Mouse (Mus musculus) frontal cortex, adult (tissue): ENCODE results near the gene Fam169a.
"Not testable (repeated sequence)": the region's sequence is repeated elsewhere in the genome, so short reads cannot be mapped to it uniquely, and the experiment has no call there.

Source experiments
- ATAC-seq: cut with Nextera tagmentation; 2 replicates; pipeline ENCODE4 v1.9.2; 2017; ENCODE audit warnings: mild to moderate bottlenecking, moderate library complexity, mixed read lengths; ENCODE audit not compliant: low TSS enrichment

Gene Fam169a

DNA sequence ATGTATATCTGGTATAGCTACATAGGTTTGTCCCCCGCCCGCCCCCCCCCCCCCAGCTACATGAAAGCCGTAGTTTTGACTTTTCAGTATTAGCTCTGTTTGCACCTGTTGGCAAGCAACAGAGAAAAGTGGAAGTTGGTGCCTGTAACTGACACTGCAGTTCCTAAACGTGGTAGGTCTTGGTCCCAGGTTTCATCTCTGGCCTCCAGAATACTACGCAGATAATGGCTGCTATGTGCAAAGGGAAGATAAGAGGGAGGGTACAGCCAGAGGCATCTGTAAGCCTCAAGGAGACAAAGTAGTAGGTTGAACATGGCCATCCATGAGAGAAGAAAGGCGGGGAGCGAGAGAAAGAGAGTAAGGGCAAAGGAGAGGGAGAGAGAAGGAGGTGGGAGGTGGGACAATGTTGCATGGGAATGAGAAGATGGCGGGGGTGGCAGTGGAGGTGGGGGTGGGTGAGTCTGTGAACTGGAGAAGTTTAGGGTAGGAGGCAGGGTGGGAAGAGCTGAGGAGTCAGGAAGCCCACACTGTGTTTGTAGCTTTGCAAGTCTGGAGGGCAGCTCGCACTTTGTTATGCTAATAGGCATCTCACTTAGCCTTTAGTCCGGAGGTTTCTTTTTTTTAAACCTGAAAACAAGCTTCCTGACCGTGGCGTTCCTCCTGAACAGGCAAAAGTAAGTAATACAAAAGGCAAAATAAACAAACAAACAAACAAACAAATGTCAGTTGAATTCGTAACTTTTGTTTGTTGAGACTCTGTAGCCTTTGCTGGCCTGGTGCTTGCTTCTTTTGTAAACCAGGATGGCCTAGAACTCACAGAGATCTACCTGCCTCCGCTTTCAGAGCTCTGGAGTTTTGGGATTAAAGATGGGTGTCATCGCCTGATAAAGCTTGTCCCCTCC lies at the start of gene Fam169a:
Gene Fam169a (plus strand): TSS at position 638 of the 902 bp plus-strand sequence.
- ATAC-seq: no peak

DNA sequence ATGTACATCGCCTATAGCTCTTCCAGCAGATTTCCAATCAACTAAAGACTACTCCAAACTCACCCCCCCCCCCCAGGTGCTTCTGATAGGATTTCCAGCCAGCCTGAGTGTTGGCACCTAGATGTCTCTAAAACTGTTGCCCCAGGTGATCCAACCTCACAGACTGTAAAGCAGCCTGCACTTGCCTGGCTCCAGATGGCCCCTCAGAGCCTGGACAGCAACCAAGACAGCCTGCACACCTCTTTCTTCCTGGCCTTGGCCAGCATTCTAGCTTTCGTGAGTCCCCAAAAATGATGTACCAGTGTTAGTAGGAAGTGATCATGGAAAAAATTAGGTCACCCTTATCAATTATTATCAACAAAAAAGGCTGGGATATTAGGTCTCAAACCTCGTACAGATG lies 49.4 kb upstream of the Fam169a start:
- no peak for ATAC-seq

DNA sequence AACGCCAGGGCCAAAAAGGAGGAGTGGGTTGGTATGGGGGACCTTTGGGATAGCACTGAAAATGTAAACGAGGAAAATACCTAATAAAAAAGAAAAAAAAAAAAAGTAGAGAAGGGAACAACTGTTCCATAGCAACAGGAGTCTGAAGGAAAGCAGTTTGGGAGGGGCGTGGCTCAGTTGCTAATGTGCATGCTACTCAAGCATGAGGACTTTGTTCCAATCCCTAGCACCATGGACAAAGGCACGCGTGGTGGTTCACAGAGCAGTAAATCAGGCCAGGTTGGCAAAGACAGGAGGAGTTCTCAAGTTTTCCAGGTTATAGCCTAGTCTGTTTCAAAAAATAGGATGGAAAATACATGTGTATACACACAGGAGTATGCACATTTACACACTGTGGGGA lies 47.0 kb upstream of the Fam169a start:
- no peak for ATAC-seq

DNA sequence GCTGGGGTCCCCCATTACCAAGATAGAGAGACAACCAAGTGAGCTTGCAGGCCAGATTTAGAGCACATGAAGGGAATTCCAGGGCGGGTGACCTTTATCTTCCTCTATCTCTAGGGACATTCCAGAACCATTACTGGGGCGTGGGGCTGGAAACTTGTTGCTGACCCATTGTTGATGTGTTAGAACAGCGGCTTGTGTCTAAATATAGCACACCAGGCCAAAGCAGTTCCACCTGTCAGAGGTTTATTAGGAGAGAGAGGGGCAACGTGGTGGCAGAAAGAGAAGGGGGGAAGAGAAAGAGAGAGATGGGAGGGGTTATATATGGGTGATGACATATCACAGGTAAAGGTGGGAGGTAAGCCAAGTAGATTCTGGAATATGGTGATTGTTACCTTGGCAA lies 45.2 kb upstream of the Fam169a start:
- ATAC-seq: no peak

DNA sequence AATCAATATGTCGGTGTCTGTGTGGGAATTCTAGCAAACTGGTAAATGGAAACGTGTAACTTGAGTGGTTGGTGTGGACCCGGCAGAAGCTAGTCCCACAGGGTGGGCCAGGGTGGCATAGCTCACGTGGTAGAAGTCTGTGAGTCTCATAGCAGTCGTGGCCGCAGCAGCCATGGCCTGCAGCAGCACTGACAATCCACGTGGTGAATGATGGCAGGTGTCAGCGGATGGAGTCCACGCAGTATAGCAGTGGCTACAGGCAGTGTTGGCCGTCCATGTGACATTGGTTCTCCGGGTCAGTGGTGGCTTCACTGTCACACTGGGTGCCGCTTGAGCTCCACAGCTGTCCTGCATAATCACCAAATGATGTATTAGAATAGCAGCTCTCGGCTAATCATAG lies 37.0 kb upstream of the Fam169a start:
- no peak for ATAC-seq

DNA sequence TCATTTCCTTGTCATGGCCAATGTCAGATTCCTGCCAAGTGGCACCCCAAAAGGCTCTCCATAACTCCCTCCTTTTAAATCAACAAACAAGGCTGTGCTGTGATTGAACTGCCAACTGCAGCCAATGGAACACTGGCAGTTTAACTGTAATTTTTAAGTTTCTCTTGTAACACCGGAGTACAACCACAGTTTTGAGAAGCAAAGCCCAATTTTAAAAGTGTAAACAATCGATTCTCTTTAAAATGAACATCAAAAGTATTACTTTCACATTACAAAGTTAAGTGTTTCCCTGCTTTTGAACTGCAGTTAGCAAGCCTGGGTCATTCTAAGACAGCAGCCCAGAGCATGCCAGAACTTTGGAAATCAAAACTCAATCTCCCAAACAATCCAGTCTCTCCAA lies 32.8 kb upstream of the Fam169a start, which contains the start of gene 1700029F12Rik:
Gene 1700029F12Rik (minus strand): TSS at position 101 of the 400 bp plus-strand sequence.
- ATAC-seq: no peak

DNA sequence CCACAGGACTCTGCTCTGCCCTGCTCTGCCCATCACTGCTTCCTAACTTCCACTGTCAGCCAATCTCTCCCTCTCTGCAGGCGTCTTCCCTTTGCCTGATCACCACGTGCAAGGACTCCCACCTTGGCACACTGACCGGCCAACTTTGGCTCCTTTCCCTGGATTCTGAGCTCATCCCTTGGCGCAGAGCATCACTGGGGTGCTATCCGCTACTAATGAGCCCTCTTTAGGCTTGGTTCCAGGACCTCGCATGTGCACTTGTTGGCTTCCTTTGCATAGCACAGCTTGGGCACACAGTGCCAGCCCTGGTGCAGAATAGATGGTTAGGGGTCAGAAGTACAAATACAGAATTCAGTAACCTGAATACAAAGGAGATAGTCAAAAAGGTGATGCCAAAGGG lies 15.9 kb upstream of the Fam169a start:
- ATAC-seq: no peak

DNA sequence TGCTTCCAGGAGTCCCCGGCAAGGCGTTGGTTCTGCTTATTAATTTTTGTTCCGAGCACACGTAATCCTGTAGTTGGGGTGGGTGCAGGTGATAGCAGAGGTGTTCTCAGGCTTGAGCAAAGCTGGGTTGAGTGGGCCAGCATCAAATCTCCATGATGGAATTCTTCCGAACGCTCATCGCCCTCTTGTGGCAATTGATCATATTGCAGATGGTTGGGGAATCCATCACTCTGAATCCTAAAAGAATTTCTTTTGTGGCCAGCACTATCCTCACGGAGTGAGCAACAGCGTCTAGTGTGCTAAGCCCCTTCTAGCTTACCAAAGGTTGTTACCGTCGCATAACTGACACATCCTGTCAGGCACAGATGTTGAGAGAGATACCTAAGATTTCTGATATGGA lies 14.4 kb upstream of the Fam169a start:
- peak; percentile 95 for ATAC-seq

DNA sequence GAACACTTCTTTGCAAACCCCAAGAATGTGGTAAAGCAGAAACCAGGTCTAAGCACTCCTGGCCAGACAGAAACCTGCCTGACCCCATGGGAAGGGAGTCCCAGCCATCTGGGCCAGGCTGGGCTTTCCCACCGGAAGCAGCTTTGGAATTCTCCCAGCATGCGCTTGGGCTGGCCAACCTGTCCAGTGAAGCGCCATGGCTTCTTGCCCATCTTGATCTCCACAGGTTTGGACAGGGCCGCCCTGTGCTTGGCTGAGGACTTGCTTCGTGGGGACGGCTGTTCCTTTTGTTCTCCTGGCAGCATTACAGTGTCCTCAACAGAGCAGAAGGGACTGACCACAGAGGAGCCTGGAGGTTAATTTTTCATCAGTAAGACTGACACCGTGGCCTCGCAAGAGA lies 13.2 kb upstream of the Fam169a start:
- no peak for ATAC-seq

DNA sequence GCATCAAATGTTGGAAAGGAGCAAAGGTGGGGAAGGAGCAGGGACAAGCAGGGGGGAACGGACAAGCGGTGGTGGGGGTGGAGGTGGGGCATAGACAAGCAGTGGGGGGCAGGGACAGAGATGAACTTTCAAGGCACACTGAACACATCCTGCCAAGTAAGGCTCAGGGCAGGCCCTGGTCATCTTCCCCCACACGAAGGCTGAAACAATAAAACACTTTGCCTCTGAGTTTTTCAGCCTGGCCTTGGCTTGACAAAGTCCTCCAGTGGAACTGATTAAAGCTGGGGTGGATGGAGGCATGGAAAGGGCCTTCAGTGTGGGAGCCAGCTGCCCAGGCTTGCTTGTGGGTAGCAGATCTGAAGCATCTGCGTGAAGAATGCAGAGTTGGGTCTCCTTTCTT lies 9.3 kb upstream of the Fam169a start:
- no peak for ATAC-seq

DNA sequence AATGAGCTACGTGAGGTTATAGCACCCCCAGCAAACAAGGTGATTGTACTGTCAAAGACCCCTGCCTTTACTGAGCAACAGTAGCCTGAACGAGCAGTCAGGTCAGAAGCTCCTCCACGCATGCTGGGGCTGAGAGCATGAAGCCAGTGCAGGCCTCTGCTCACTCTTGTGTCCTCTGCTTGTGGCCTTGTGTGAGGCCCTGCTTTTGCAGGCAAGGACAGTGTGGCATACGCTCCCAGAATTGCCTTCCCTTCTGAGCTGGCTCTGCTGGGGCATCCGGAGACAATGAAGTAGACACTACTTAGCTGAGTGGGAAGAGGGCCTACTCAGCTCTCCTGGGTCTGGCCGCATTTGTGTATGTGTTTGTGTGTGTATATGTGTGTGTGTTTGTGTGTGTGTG lies 7.3 kb upstream of the Fam169a start:
- no peak for ATAC-seq

DNA sequence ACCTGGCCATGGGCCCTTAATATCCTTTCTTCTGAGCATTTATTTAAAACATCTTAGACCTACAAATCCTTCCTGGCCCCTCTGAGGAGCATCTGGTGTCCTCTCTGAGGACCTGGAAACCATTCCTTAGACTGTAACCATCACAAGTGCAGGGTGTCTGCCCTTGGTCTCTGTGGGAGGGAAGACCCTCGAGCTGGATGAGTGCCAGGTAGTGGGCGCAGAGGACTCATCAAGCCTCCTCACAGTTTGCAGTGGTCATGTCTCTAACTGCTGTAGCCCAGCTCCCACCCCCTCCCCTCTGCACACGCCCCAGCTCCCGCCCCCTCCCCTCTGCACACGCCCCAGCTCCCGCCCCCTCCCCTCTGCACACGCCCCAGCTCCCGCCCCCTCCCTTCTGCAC lies 6.8 kb upstream of the Fam169a start:
- no peak for ATAC-seq

DNA sequence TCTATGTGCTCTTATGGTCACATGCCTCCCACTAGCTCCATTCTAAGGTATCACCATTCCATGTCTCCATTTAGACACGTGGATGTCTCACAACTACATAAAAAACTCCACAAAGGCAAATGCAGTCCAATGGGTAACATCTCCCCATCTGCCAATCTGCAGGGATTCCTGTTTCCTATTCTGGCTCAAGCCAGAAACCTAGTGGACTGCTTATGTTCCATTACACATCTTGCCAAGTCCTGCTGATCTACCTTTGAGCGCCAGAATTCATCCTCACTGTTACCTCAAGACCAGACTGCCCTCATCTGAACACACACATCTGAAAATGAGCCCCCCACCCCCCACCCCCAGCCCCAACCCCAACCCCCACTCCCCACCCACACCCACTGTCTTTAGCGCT lies 4.9 kb upstream of the Fam169a start:
- ATAC-seq: no peak

DNA sequence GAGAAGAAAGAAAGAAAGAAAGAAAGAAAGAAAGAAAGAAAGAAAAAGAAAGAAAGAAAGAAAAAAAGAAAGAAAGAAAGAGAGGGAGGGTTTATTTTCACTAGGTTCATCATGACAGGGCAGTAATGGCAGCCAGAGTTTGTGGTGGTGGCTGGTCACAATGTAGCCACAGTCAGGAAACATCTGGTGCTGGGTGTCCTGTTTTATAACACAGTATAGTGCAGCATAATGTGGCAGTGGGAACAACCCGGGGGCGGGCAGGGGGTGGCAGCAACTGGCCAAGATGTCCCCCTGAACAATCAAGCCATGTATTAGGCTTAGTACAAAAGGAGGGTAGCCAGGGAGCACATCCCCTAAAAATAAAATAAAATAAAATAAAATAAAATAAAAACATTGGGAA lies 3.7 kb upstream of the Fam169a start:
- no peak for ATAC-seq

DNA sequence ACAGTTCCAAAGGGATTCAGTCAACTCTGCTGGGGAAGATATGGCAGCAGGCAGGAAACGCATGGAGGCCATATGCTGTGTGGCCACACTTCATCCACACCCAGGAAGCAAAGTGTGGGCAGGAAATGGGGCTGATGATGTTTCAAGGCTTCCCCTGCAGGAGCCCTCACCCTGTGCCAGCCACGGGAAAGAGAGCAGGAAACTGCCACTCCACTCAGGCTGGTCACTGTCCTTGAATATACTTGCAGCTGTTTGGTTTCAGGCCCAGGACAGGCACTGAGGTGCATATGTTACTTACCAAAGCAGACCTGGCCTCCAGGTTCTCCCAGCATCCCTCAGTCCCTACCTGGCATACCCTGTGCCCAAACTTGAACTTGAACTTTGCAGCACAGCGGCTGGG lies 2.7 kb upstream of the Fam169a start:
- peak; percentile 47; the same call in 1 of the 2 replicates for ATAC-seq

DNA sequence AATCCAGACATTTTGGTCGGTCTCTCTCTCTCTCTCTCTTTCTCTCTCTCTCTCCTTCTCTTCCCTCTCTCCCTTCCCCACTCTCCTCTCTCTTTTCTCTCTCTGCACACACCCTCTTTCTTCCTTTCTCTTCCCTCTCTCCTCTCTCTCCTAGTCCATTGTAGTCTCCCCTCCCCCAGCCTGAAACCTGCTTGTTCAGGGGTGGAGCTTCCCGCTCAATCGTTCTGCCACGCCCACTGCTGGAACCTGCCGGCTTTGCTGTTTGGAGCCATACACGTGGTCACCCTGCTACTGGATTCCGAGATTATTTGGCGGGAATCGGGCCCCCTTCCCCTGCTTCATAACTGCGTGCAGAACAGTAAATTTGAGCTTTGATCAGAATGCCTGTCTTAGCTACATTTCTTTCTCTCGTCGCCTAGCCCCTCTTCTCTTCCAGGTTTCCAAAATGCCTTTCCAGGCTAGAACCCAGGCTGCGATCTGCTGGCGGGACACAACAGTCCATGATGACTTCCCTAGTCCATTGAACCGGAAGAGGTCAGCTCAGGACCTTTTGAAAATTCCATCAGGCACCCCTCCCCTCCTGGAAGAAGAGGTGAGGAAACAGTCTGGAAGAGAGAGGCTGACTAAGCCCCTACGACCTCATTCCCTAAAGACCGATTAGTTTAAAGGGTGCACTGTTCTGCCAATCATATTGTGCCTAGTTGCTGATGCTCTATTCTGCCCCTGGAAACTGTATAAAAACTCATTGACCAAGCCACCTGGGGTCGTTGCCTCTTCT lies 2.1 kb upstream of the Fam169a start:
- ATAC-seq: not testable (repeated sequence)

DNA sequence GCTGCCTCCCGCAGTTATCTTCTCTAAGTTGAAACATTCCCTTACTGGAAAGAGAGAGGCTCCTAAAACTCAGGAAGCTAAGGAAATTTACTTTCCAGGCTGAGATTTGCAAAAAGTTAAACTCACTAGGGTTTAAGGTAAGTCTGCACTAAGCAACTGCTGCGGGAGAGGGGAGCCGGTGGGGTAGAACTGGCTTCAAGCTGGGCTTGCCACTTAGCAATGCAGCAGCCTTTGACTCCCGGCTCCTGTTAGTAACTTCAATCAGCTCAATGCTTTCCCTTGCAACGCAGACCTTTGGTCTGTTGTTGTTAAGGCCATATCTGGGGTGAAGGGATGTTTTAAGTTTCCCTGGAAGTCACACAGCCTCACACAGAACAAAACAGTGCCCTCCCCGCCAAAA lies 605 bp downstream of the Fam169a start:
- no peak for ATAC-seq

DNA sequence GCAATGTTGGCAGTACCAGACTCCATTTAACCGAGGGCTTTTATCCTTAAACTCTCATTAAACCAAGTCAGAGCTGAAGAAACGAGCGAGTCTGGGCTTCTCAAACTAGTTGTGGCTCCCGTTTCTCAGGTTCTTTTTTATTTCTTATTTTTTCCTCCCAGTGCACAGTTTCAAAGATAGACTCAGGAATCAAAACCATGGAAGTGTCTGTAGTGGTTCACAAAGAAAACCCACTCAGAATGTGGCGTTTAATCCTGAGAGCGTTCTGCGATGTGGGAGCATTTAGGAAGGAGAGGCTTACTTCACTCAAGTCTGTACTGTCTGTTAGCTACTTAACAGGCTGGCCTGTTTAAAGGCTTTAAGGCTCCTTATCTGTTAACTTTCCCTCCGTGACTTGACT lies 1.1 kb downstream of the Fam169a start:
- ATAC-seq: no peak

DNA sequence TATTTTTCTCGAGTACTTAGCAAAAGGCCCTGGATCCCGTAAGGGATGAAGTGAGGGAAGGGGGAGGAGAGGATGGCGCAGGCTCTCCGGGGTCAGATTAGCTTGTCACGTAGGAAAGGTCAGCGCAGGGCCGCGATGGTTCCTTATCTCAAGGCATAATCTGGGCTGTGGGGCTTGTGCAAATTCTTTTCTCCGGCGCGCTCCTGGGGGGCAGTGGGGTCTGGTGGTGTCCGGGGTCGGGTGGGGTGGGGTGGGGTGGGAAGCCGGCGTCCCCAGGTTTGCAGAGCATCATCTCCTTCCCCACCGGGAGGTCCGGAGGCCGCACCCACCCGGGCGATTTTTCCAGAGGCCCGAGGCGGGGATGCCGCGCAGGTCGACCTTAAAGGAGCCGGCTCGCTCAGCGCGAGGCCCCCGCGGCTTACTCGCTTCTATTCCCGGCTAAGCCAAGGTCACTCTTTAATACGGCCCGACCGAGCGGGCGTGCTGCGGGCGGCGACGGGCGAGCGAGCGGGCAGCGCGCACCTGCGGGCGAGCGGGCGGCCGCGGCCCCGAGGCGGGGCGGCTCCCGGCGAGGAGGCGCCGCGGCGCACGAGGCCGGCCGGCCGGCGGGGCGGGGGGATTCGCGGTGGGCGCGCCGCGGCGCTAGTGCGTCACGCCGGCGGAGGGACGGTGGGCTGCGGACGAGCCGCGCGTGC lies 4.0 kb downstream of the Fam169a start:
- peak; percentile 62 for ATAC-seq

DNA sequence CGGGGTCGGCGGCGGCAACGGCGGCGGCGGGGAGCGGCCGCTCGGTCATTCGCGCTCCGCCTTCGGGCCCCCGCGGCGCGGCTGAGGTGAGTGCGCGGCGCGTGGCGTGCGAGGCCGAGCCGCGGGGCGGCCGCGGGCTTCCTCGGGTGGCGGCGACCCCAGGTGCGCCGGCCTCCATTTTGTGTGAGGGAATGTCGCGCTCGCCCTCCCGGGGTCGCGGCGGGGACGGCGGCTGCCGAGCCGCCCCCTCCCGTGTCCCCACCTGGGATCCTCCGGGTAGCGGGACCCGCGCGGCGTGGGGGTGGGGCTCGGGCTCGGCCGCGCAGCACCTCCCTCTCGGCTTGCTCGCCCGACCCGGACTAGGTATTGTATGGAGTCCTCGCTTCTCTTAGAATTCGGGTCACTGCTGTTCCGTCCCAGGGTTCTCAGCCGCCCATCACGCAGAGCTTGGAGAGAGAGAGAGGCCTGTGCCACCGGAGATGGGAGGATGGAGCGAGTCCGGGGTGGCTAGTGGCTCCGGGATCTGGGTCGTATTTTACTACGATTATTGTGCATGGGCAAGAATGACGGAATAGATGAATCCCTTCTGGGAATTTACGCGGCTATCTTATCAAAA lies 4.6 kb downstream of the Fam169a start:
- ATAC-seq: peak; percentile 82

DNA sequence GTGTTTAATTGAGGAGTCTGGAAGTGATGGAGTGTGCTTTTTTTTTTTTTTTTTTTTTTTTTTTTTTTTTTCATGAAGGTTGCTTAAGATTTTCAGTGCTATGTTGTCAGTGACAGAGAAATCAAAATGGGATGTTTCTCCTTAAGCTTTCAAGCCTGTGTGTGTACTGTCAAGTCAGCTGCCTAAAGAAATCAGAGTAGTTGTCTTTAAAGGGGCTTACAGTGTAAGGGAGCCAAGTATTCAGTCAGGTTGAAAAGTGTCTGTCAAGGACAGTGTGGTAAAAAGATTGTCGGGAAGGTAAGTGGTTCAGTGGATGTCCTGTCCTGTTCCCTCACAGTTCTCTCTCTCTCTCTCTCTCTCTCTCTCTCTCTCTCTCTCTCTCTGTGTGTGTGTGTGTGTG lies 6.4 kb downstream of the Fam169a start:
- ATAC-seq: no peak

DNA sequence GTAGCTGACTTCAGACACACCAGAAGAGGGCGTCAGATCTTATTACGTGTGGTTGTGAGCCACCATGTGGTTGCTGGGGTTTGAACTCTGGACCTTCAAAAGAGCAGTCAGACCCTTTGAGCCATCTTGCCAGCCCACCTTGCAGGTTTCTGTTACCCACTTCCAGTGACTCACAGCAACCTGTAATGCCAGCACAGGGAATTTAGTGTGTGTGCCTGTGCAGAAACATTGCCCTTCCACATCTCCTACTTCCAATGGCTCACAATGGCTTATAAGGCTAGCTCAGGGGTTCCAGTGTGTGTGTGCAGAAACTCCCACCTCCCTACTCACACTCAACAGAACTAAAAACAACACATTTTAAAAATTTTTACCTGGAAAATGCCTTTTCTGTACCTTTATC lies 10.5 kb downstream of the Fam169a start:
- ATAC-seq: no peak
